ENCODE assay signal across 29 mouse cellular contexts in genomic region chr9:51906938-51907337, GRCm38 (mm10).
"Had no signal": no experiment of that assay in that cellular context is flagged by ENCODE, and none has a peak within 500 bp of the region (broad histone marks: within the 10 kb centered on the region; RNA-seq: fewer than 3 reads in every experiment).

No protein-coding gene starts in this region.

- H3K4me3 ChIP-seq: left cerebral cortex, adult 2 months; limb, embryonic 12.5 days; limb, embryonic 13.5 days; limb, embryonic 15.5 days; liver, embryonic 12.5 days; liver, embryonic 13.5 days; liver, embryonic 15.5 days; lung, embryonic 15.5 days; megakaryocyte, embryonic 14.5 days; midbrain, embryonic 10.5 days; midbrain, embryonic 12.5 days; midbrain, embryonic 15.5 days; myocyte; neural tube, embryonic 12.5 days had no signal

- H3K27ac ChIP-seq: left cerebral cortex, adult 2 months; limb, embryonic 12.5 days; limb, embryonic 13.5 days; limb, embryonic 15.5 days; liver, embryonic 12.5 days; liver, embryonic 13.5 days; liver, embryonic 14.5 days; liver, embryonic 15.5 days; lung, embryonic 15.5 days; macrophage; midbrain, embryonic 10.5 days; midbrain, embryonic 12.5 days; midbrain, embryonic 15.5 days; neural tube, embryonic 12.5 days had no signal

- DNase-seq: layer of hippocampus, postnatal 36 days; left cerebral cortex, postnatal 4 days; liver; liver, embryonic 13.5 days; liver, postnatal 0 days; lung, adult 2 months; lung, postnatal 10 days; lung, postnatal 14 days; lung, postnatal 36 days; lung, postnatal 4 days; midbrain, embryonic 14.5 days had no signal

- H3K27me3 ChIP-seq: limb, embryonic 12.5 days; limb, embryonic 13.5 days; limb, embryonic 15.5 days; liver, embryonic 12.5 days; liver, embryonic 13.5 days; liver, embryonic 15.5 days; lung, embryonic 15.5 days; midbrain, embryonic 12.5 days; midbrain, embryonic 15.5 days; neural tube, embryonic 12.5 days had no signal

- H3K4me2 ChIP-seq: limb, embryonic 12.5 days; limb, embryonic 13.5 days; limb, embryonic 15.5 days; liver, embryonic 11.5 days; liver, embryonic 12.5 days; liver, embryonic 13.5 days; liver, embryonic 15.5 days; lung, embryonic 15.5 days; midbrain, embryonic 12.5 days; midbrain, embryonic 15.5 days; neural tube, embryonic 12.5 days had no signal

- ATAC-seq: liver, embryonic 12.5 days; liver, postnatal 0 days; lung, postnatal 0 days; midbrain, embryonic 15.5 days; midbrain, embryonic 16.5 days had no signal

- H3K9ac ChIP-seq: limb, embryonic 12.5 days; limb, embryonic 13.5 days; limb, embryonic 15.5 days; liver, embryonic 12.5 days; liver, embryonic 13.5 days; liver, embryonic 14.5 days; liver, embryonic 15.5 days; liver, postnatal 0 days; lung, embryonic 15.5 days; midbrain, embryonic 12.5 days; midbrain, embryonic 15.5 days; neural tube, embryonic 12.5 days had no signal

- H3K4me1 ChIP-seq: liver, embryonic 12.5 days; liver, embryonic 13.5 days; liver, embryonic 15.5 days; midbrain, embryonic 10.5 days; midbrain, embryonic 12.5 days; midbrain, embryonic 15.5 days; neural tube, embryonic 12.5 days had no signal

- H3K9me3 ChIP-seq: limb, embryonic 12.5 days; limb, embryonic 15.5 days; liver, embryonic 12.5 days; liver, embryonic 13.5 days; liver, embryonic 15.5 days; lung, embryonic 15.5 days; midbrain, embryonic 10.5 days; midbrain, embryonic 12.5 days; midbrain, embryonic 15.5 days; neural tube, embryonic 12.5 days had no signal

- H3K36me3 ChIP-seq: limb, embryonic 12.5 days; limb, embryonic 13.5 days; limb, embryonic 15.5 days; liver, embryonic 12.5 days; liver, embryonic 13.5 days; liver, embryonic 15.5 days; lung, embryonic 15.5 days; midbrain, embryonic 10.5 days; midbrain, embryonic 12.5 days; midbrain, embryonic 15.5 days; neural tube, embryonic 12.5 days had no signal
